Mouse (Mus musculus) CH12.LX (cell line): ENCODE data around the gene Lgals7. TPM values are rescaled to one million over a fixed set of nuclear protein-coding genes. Genes with fewer than 3 reads are reported as not detected.

ENCODE experiments used
- DNase-seq: peaks from one replicate; pipeline ENCODE4 v3.0.0-alpha.2; 2013; ENCODE audit errors: extremely low read depth
- H3K27ac ChIP-seq: 2 replicates; pipeline ENCODE4 v1.5.1; 2012; ENCODE audit warnings: low read depth, mild to moderate bottlenecking, control low read depth, moderate library complexity; ENCODE audit not compliant: insufficient read depth
- H3K27me3 ChIP-seq: replicated peaks from 2 replicates; pipeline ENCODE3; 2012; ENCODE audit warnings: inconsistent platforms
- H3K36me3 ChIP-seq, 2 experiments: replicated peaks in 1 of 2; 2 replicates each; pipeline versions ENCODE3 to v1.6.1; 2012; ENCODE audit warnings: inconsistent platforms in 1 of 2, low read length in 1 of 2, mild to moderate bottlenecking in 1 of 2, mixed read lengths in 1 of 2, moderate library complexity in 1 of 2; ENCODE audit not compliant: control insufficient read depth in 1 of 2, insufficient read depth in 1 of 2
- H3K4me1 ChIP-seq, 2 experiments: 2 replicates each; pipeline ENCODE4 v1.6.1; 2012; ENCODE audit warnings: inconsistent platforms in 1 of 2, moderate library complexity in 1 of 2; ENCODE audit not compliant: insufficient read depth in 2 of 2, control insufficient read depth in 1 of 2
- H3K4me2 ChIP-seq: 2 replicates; pipeline ENCODE4 v1.6.1; 2012; ENCODE audit warnings: low read depth, mild to moderate bottlenecking, control low read depth; ENCODE audit not compliant: poor library complexity, insufficient read depth, severe bottlenecking
- H3K4me3 ChIP-seq, 3 experiments: fragments of 150-350 bp in 1 of 3; sonication (generic) in 1 of 3; replicated peaks in 1 of 3; 2 replicates each; pipeline versions ENCODE3 to v1.5.1; 2011 to 2012; ENCODE audit warnings: low read depth in 2 of 3, low read length in 2 of 3, mild to moderate bottlenecking in 2 of 3, moderate library complexity in 2 of 3, control low read depth in 1 of 3, improper control_type of control experiment in 1 of 3, inconsistent platforms in 1 of 3, mixed read lengths in 1 of 3; ENCODE audit not compliant: poor library complexity in 1 of 3
- H3K79me2 ChIP-seq: replicated peaks from 2 replicates; pipeline ENCODE4 v1.6.1; 2012; ENCODE audit warnings: mild to moderate bottlenecking, moderate library complexity; ENCODE audit not compliant: control insufficient read depth, poor library complexity, insufficient read depth, severe bottlenecking; ENCODE audit errors: extremely low read depth
- H3K9ac ChIP-seq: 2 replicates; pipeline ENCODE4 v1.6.1; 2012; ENCODE audit warnings: low read depth, mild to moderate bottlenecking, control low read depth, moderate library complexity; ENCODE audit not compliant: insufficient read depth
- H3K9me3 ChIP-seq: replicated peaks from 2 replicates; pipeline ENCODE3; 2012; ENCODE audit warnings: low read length, inconsistent platforms, mixed read lengths
- BHLHE40 ChIP-seq: IDR thresholded peaks from 2 replicates; pipeline ENCODE4 v1.6.1; 2011; ENCODE audit warnings: mild to moderate bottlenecking, low read depth, low read length, improper control_type of control experiment
- CHD2 ChIP-seq: IDR thresholded peaks from 2 replicates; pipeline ENCODE4 v1.6.1; 2011; ENCODE audit warnings: low read length, improper control_type of control experiment
- E2F4 ChIP-seq: IDR thresholded peaks from 2 replicates; pipeline ENCODE4 v1.6.1; 2011; ENCODE audit warnings: low read depth, low read length, improper control_type of control experiment; ENCODE audit not compliant: insufficient replicate concordance
- EP300 ChIP-seq: IDR thresholded peaks from 2 replicates; pipeline ENCODE4 v1.6.1; 2011; ENCODE audit warnings: low read length, improper control_type of control experiment
- IRF4 ChIP-seq: IDR thresholded peaks from 2 replicates; pipeline ENCODE4 v1.6.1; 2014; ENCODE audit warnings: low read depth, mild to moderate bottlenecking, inconsistent platforms, low read length, improper control_type of control experiment
- JUN ChIP-seq: IDR thresholded peaks from 2 replicates; pipeline ENCODE4 v1.6.1; 2011; ENCODE audit warnings: low read depth, mild to moderate bottlenecking, low read length, improper control_type of control experiment, moderate library complexity; ENCODE audit not compliant: insufficient read depth
- MAFK ChIP-seq: IDR thresholded peaks from 2 replicates; pipeline ENCODE4 v1.6.1; 2011; ENCODE audit warnings: low read length, improper control_type of control experiment; ENCODE audit not compliant: insufficient replicate concordance
- MAX ChIP-seq: IDR thresholded peaks from 2 replicates; pipeline ENCODE4 v1.6.1; 2011; ENCODE audit warnings: low read length, improper control_type of control experiment
- MAZ ChIP-seq: IDR thresholded peaks from 2 replicates; pipeline ENCODE4 v1.6.1; 2012; ENCODE audit warnings: low read depth, mild to moderate bottlenecking, inconsistent platforms, low read length, improper control_type of control experiment, moderate library complexity
- MEF2A ChIP-seq: IDR thresholded peaks from 2 replicates; pipeline ENCODE4 v1.6.1; 2014; ENCODE audit warnings: low read depth, mild to moderate bottlenecking, inconsistent platforms, low read length, improper control_type of control experiment, borderline replicate concordance
- MXI1 ChIP-seq: IDR thresholded peaks from 2 replicates; pipeline ENCODE4 v1.6.1; 2011; ENCODE audit warnings: mild to moderate bottlenecking, low read depth, low read length, improper control_type of control experiment
- POLR2AphosphoS2 ChIP-seq: IDR thresholded peaks from 2 replicates; pipeline ENCODE4 v1.6.1; 2011; ENCODE audit warnings: low read depth, low read length, improper control_type of control experiment
- RAD21 ChIP-seq: IDR thresholded peaks from 2 replicates; pipeline ENCODE4 v1.6.1; 2011; ENCODE audit warnings: low read depth, mild to moderate bottlenecking, low read length, improper control_type of control experiment, moderate library complexity
- SIN3A ChIP-seq: IDR thresholded peaks from 2 replicates; pipeline ENCODE4 v1.6.1; 2012; ENCODE audit warnings: low read length, improper control_type of control experiment, inconsistent platforms
- TBP ChIP-seq: conservative IDR thresholded peaks from 2 replicates; pipeline ENCODE4 v1.6.1; 2011; ENCODE audit warnings: low read depth, low read length, improper control_type of control experiment
- TCF12 ChIP-seq: IDR thresholded peaks from 2 replicates; pipeline ENCODE4 v1.6.1; 2014; ENCODE audit warnings: low read depth, mild to moderate bottlenecking, inconsistent platforms, low read length, improper control_type of control experiment
- UBTF ChIP-seq: IDR thresholded peaks from 2 replicates; pipeline ENCODE4 v1.6.1; 2012; ENCODE audit warnings: low read depth, mild to moderate bottlenecking, inconsistent platforms, low read length, improper control_type of control experiment, moderate library complexity
- ZKSCAN1 ChIP-seq: IDR thresholded peaks from 2 replicates; pipeline ENCODE4 v1.6.1; 2012; ENCODE audit warnings: low read depth, inconsistent platforms, low read length, improper control_type of control experiment, borderline replicate concordance
- dilution Hi-C: fragments of 300-500 bp; cut with MboI; formaldehyde crosslinking; loops from 2 replicates; pipeline ENCODE4 v1.14.3; 2020; ENCODE audit warnings: low sequenced_read_pairs; ENCODE audit not compliant: extremely low pct_unique_long_range_greater_than_20kb, extremely low pct_ligation_motif_present
- in situ Hi-C: fragments of 300-500 bp; cut with MboI; formaldehyde crosslinking; loops from 3 replicates; pipeline ENCODE4 v1.14.3; 2019; ENCODE audit warnings: low sequenced_read_pairs, low pct_ligation_motif_present, low pct_unique_long_range_greater_than_20kb, mixed read lengths
- polyA plus RNA-seq: library from polyadenylated mRNA; unstranded; fragments of >175 nt; gene quantifications from 2 replicates; pipeline ENCODE4 v1.2.1, GENCODE M21; 2012; ENCODE audit warnings: low read depth; ENCODE audit not compliant: insufficient read length
- total RNA-seq, 2 experiments: library from RNA; depleted of rRNA; stranded (reverse); fragments of 300-350 nt in 1 of 2; fragments of >200 nt in 1 of 2; gene quantifications; 2 replicates each; pipeline ENCODE4 v1.2.3; 2012 to 2014

Lgals7 gene
- total and polyA plus RNA-seq, 3 experiments, result not detected

- in situ Hi-C loops, result no loop called here
- H3K79me2 ChIP-seq, result no peaks in the 10 kb centered on the region
Measured at GRCm38 (mm10) chr7:28876099-28876498, 12.4 kb downstream of the Lgals7 start.

GRCm38 (mm10) chr7:28877155-28877554, 13.5 kb downstream of the Lgals7 start:
- Histone ChIP-seq H3K27me3 (no peaks in the 10 kb centered on the region), H3K79me2 (no peaks in the 10 kb centered on the region), H3K4me3 (no peak overlapping the region), H3K36me3 (no peaks in the 10 kb centered on the region), H3K4me1 (peaks cover 3 to 14% of the 10 kb centered on the region in 2 experiments; a peak in 3 of 4 replicates), H3K9me3 (no peaks in the 10 kb centered on the region), H3K27ac (no peak overlapping the region), H3K9ac (no peak overlapping the region), H3K4me2 (no peak overlapping the region)
- DNase-seq, result no peak
- TF ChIP-seq SIN3A, result no peak
- no peak for TF ChIP-seq IRF4
- dilution Hi-C loops (no loop called here), in situ Hi-C loops (no loop called here)

More at GRCm38 (mm10) chr7:28876099-28876498, 12.4 kb downstream of the Lgals7 start:
- H3K36me3 ChIP-seq, result no peaks in the 10 kb centered on the region
- DNase-seq, result no peak
- dilution Hi-C loops, result no loop called here
- no peak overlapping the region for H3K9ac ChIP-seq
- H3K9me3 ChIP-seq, result no peaks in the 10 kb centered on the region
- no peaks in the 10 kb centered on the region for H3K27me3 ChIP-seq
- no peak overlapping the region for H3K4me2 ChIP-seq
- H3K4me1 ChIP-seq, result peaks cover 3 to 14% of the 10 kb centered on the region in 2 experiments; a peak in 3 of 4 replicates
- no peak overlapping the region for H3K27ac ChIP-seq
- no peak overlapping the region for H3K4me3 ChIP-seq
- TF ChIP-seq ZKSCAN1, result no peak
- no peak for TF ChIP-seq BHLHE40

- Histone ChIP-seq H3K36me3 (no peaks in the 10 kb centered on the region), H3K4me2 (no peak overlapping the region), H3K79me2 (no peaks in the 10 kb centered on the region), H3K9ac (no peak overlapping the region), H3K4me3 (no peak overlapping the region), H3K27me3 (no peaks in the 10 kb centered on the region), H3K27ac (no peak overlapping the region), H3K4me1 (peaks cover 3 to 14% of the 10 kb centered on the region in 2 experiments; a peak in 3 of 4 replicates), H3K9me3 (no peaks in the 10 kb centered on the region)
- dilution Hi-C loops, result no loop called here
- in situ Hi-C loops, result no loop called here
- TF ChIP-seq MAFK (no peak), EP300 (no peak), RAD21 (no peak), MAX (no peak), MAZ (no peak), ZKSCAN1 (no peak), TCF12 (no peak), E2F4 (no peak), POLR2AphosphoS2 (no peak), CHD2 (no peak), MXI1 (no peak), UBTF (no peak), MEF2A (no peak), TBP (no peak), JUN (no peak)
- DNase-seq, result no peak
Measured at GRCm38 (mm10) chr7:28877856-28878255, 14.2 kb downstream of the Lgals7 start.
